Mouse (Mus musculus) lung, postnatal 10 days (tissue): ENCODE data around the gene Adgrb2.

Source experiments
- DNase-seq: peaks from one replicate; pipeline ENCODE4 v3.0.0; 2021

Gene Adgrb2

GRCm38 (mm10) chr4:130036112-130036511 lies 51.4 kb downstream of the Adgrb2 start:
- peak; percentile 72 for DNase-seq

GRCm38 (mm10) chr4:130036573-130037401 lies 52.1 kb downstream of the Adgrb2 start:
- peak; percentile 90 for DNase-seq

GRCm38 (mm10) chr4:130039351-130039750 lies 54.7 kb downstream of the Adgrb2 start:
- DNase-seq = no peak

DNA sequence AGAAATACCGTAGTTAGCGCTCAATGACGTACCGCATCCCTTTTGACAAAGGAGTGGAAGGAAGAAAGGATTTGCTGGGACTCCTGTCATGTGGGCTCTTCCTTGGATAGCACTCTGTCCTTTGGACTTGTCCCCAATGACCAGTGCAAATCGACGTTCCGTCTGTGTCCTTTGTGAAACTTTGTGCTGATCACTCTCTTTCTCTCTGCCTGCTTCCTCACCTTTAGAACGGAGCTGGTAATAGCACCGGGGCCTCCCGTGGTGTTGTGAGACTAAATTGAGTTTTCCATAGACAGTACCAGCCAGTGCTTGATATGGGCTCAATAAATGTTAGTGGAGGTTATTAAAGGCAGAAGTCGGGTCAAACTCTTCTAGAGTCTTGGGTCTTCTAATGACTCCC lies 56.4 kb downstream of the Adgrb2 start:
- DNase-seq = no peak

- DNase-seq = no peak
Measured at GRCm38 (mm10) chr4:130044211-130044610, 59.5 kb downstream of the Adgrb2 start.

DNA sequence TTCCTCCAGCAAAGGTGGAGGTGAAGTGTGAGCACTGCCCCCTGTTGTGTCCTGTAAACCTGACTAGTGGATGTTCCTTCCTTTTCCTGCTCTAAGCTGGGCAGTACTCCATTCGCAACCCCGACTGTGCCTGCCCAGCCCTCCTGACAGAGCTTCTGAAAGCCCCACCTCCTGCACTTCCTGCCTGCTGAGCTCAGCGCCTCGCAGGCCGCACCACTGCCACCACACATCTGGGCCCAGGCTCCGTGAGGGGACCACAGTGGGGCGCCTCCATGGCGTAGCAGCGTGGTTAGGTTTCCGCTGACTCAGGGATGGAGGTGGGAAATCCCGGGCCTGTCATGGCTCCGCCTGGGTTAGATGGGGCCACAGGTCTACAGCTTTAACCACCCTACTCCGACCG lies 60.9 kb downstream of the Adgrb2 start:
- DNase-seq = peak; percentile 76

GRCm38 (mm10) chr4:130047331-130048202 lies 62.9 kb downstream of the Adgrb2 start, which contains the start of gene Col16a1:
Gene Col16a1 (plus strand): TSS chr4:130047840.
- peak; percentile 98 for DNase-seq

GRCm38 (mm10) chr4:130048203-130048479 lies 63.5 kb downstream of the Adgrb2 start:
- peak; percentile 24 for DNase-seq

GRCm38 (mm10) chr4:130050056-130050824 lies 65.6 kb downstream of the Adgrb2 start:
- peak; percentile 95 for DNase-seq

DNA sequence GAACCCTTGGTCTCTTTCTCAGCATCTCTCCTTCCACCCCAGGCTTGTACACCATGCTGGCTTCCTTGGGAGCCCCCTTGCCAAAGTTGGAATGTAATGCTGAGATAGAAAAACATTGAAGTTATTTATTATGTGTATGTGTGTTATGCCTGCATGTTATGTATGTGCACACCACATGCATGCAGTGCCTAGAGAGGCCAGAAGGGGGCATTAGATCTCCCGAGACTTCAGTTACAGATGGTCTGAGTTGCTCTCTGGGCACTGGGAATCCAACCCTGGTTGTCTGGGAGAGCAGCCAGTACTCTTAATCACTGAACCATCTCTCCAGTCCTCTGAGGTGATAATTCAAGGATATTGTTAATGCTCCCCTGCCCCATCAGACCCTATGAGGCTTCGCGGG lies 67.6 kb downstream of the Adgrb2 start:
- no peak for DNase-seq

DNA sequence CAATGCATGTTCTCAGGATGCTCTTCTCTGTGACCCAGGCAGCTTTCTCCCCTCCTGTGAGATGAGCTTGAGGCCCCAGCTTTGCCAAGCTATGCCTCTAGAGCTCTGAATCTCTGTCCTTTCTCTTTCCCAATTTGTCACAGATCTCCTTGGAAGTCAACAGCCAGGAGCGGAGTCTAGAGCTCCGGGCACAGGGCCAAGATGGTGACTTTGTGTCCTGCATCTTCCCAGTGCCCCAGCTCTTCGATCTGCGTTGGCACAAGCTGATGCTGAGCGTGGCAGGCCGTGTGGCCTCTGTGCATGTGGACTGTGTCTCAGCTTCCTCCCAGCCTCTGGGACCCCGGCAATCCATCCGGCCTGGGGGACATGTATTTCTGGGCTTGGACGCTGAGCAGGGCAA lies 68.4 kb downstream of the Adgrb2 start:
- DNase-seq = no peak

GRCm38 (mm10) chr4:130054727-130055126 lies 70.1 kb downstream of the Adgrb2 start:
- no peak for DNase-seq

DNA sequence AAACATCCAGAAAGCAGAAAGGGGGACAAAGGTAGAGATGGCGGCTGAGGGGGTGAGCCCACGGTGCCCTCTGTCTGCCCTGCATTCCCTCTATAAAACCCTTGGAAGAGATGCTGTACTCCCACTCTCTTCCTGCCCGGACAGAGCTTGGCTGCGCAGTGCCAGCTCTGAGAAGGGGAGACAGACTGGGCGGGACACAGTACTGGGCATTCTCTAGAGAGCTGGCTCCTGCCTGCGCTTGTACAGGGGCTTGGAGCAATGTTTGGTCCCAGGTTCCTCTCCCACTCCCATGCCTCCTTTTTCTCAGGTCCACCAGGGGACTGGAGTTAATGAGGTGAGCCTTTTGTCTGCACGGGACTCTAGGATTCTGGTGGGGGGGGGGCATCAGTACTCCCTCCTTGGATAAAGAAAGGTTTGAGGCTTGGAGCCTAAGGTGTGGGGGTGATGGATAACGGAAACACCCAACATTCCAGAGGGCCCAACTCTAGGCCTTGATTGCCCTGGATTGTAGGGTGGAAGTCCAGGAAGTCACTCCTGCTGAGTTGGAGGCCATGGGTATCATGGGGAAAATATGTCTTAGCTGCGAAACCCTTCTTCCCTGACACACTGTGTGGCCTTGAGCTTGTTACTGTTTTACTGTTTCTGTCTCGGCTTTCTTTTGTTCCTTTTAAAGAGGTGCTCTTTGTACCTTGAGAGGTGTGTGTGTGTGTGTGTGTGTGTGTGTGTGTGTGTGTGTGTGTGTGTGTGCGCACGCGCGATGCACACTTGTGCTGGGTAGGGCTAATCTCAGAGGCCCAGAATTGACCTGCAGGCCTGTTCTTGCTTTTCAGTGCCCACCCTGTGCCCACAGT lies 70.7 kb downstream of the Adgrb2 start:
- DNase-seq = no peak

- no peak for DNase-seq
Measured at GRCm38 (mm10) chr4:130056011-130056322, 71.3 kb downstream of the Adgrb2 start.

DNA sequence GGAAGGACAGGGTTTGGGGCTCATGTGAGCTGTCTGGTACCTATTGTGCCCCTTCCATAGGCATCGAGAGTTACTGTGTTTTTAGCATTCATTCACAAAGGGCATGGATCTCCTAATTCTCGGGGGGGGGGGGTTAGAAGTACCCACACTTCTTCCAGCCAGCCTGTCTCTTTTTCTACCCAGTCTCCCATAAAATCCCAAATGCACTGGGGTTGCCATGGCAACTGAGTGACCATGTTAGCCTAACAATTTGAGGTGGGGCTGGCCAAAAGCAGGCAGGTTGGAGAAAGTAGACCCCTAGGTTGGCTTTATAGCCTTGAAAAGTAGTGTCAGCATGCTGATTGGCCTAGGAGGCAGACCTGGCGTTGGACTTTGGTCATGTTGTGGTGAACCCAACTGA lies 71.8 kb downstream of the Adgrb2 start:
- DNase-seq = no peak

DNA sequence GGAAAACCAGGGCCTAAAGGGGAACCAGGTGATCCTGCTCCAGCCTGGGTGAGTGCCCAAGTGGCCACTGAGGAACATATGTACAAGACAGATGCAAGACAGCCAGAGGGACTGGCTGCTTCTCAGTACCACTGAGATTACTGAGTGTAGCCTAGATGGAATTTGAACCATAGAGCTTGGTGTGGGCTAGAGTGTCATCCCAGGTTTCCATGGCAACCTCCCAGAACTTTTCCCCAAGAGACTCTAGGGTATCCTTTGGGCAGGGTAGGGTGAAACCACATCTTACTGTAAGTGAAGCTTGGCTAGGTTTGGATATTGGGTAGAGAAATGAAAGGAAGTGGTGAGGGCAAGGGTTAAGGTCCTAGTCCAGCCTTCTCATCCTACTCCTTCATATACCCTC lies 76.3 kb downstream of the Adgrb2 start:
- DNase-seq = no peak

GRCm38 (mm10) chr4:130063191-130063590 lies 78.5 kb downstream of the Adgrb2 start:
- peak; percentile 69 for DNase-seq

- DNase-seq = peak; percentile 73
Measured at GRCm38 (mm10) chr4:130066816-130067215, 82.1 kb downstream of the Adgrb2 start.

GRCm38 (mm10) chr4:130070523-130070922 lies 85.9 kb downstream of the Adgrb2 start:
- DNase-seq = no peak

- DNase-seq = no peak
Measured at GRCm38 (mm10) chr4:130071758-130072157, 87.1 kb downstream of the Adgrb2 start.
